Mouse (Mus musculus) liver, embryonic 13.5 days (tissue): ENCODE measurements at regions not wholly inside any gene's neighbourhood (a gene's known extent, or its start where the extent isn't known, plus 50 kb on each side); places are given as distances from the start of the nearest gene placed in this dataset.

Experiments used
- ATAC-seq: fragments of 200-750 bp; cut with Nextera tagmentation; 2 replicates; pipeline ENCODE4 v1.8.0; 2017; ENCODE audit warnings: low read depth, mild to moderate bottlenecking, moderate number of reproducible peaks, moderate library complexity
- DNase-seq: peaks from one replicate; pipeline ENCODE4 v3.0.0; 2022
- H3K27ac ChIP-seq: fragments of 300-500 bp; sonication (generic); 2 replicates; pipeline ENCODE4 v1.5.1; 2015; ENCODE audit warnings: moderate library complexity, mild to moderate bottlenecking, inconsistent platforms
- H3K27me3 ChIP-seq: fragments of 300-500 bp; sonication (generic); 2 replicates; pipeline ENCODE4 v1.6.1; 2015; ENCODE audit warnings: mild to moderate bottlenecking, inconsistent platforms
- H3K36me3 ChIP-seq: fragments of 300-500 bp; sonication (generic); 2 replicates; pipeline ENCODE4 v1.6.1; 2015; ENCODE audit warnings: mild to moderate bottlenecking, inconsistent platforms
- H3K4me1 ChIP-seq: fragments of 300-500 bp; sonication (generic); replicated peaks from 2 replicates; pipeline ENCODE4 v1.6.1; 2015; ENCODE audit warnings: inconsistent platforms
- H3K4me2 ChIP-seq: fragments of 300-500 bp; sonication (generic); 2 replicates; pipeline ENCODE4 v1.6.1; 2015; ENCODE audit warnings: inconsistent platforms, mild to moderate bottlenecking, moderate library complexity
- H3K4me3 ChIP-seq: fragments of 300-500 bp; sonication (generic); replicated peaks from 2 replicates; pipeline ENCODE4 v1.5.1; 2015; ENCODE audit warnings: mild to moderate bottlenecking, inconsistent platforms
- H3K9ac ChIP-seq: fragments of 300-500 bp; sonication (generic); 2 replicates; pipeline ENCODE4 v1.6.1; 2015; ENCODE audit warnings: mild to moderate bottlenecking, inconsistent platforms
- H3K9me3 ChIP-seq: fragments of 300-500 bp; sonication (generic); replicated peaks from 2 replicates; pipeline ENCODE4 v1.6.1; 2016; ENCODE audit warnings: inconsistent platforms
- WGBS: fragments of 180-500 bp; shearing (Covaris S2); methylation state at CpG from one replicate; pipeline ENCODE4 v1.1.7; 2015; ENCODE audit not compliant: insufficient replicate concordance; 5-methylcytosine and 5-hydroxymethylcytosine counted together

- no peak overlapping the region for H3K4me2 ChIP-seq
- no peaks in the 10 kb centered on the region for H3K36me3 ChIP-seq
- peaks cover 7% of the 10 kb centered on the region for H3K9me3 ChIP-seq
- H3K4me3 ChIP-seq = no peak overlapping the region
- DNase-seq (no peak), ATAC-seq (no peak)
- H3K27me3 ChIP-seq = no peaks in the 10 kb centered on the region
- peak overlapping the region; percentile 7; the same call in 1 of the 2 replicates for H3K27ac ChIP-seq
- 74% methylated on average over 3 of the region's 3 CpGs for WGBS
- H3K4me1 ChIP-seq = peaks cover 76% of the 10 kb centered on the region
- H3K9ac ChIP-seq = no peak overlapping the region
Observed at GRCm38 (mm10) chr7:64045292-64045691, 106.6 kb upstream of the Klf13 start.

- H3K4me2 ChIP-seq = no peak overlapping the region
- WGBS = 10% methylated on average over 2 of the region's 2 CpGs
- H3K9ac ChIP-seq = no peak overlapping the region
- H3K36me3 ChIP-seq = no peaks in the 10 kb centered on the region
- H3K9me3 ChIP-seq = peaks cover 7% of the 10 kb centered on the region
- H3K27me3 ChIP-seq = no peaks in the 10 kb centered on the region
- no peak for DNase-seq
- peaks cover 72% of the 10 kb centered on the region for H3K4me1 ChIP-seq
- ATAC-seq = no peak
- no peak overlapping the region for H3K4me3 ChIP-seq
- H3K27ac ChIP-seq = peak overlapping the region; percentile 44; the same call in 1 of the 2 replicates
Observed at GRCm38 (mm10) chr7:64042978-64043377, 104.3 kb upstream of the Klf13 start.

- no peaks in the 10 kb centered on the region for H3K36me3 ChIP-seq
- 84% methylated on average over 7 of the region's 7 CpGs for WGBS
- ATAC-seq = no peak
Observed at GRCm38 (mm10) chr7:64041303-64041702, 102.6 kb upstream of the Klf13 start.

GRCm38 (mm10) chr7:64040026-64040737, 101.5 kb upstream of the Klf13 start:
- H3K9ac ChIP-seq = peak overlapping the region; percentile 47; the same call in 1 of the 2 replicates
- H3K4me1 ChIP-seq = peaks cover 86% of the 10 kb centered on the region
- H3K4me2 ChIP-seq = peak overlapping the region; percentile 50
- peak; percentile 90 for ATAC-seq
- peak; percentile 64 for DNase-seq
- H3K36me3 ChIP-seq = no peaks in the 10 kb centered on the region
- peaks cover 7% of the 10 kb centered on the region for H3K9me3 ChIP-seq
- peak overlapping the region; percentile 82 for H3K27ac ChIP-seq
- H3K4me3 ChIP-seq = no peak overlapping the region
- H3K27me3 ChIP-seq = no peaks in the 10 kb centered on the region
- WGBS = 47% methylated on average over 7 of the region's 7 CpGs

More at GRCm38 (mm10) chr7:64041303-64041702, 102.6 kb upstream of the Klf13 start:
- Histone ChIP-seq H3K9ac (no peak overlapping the region), H3K9me3 (peaks cover 7% of the 10 kb centered on the region), H3K4me3 (no peak overlapping the region), H3K27ac (0 out of 2 replicates have a peak overlapping the region, but pooled peaks have one; percentile 82), H3K4me2 (no peak overlapping the region), H3K4me1 (peaks cover 74% of the 10 kb centered on the region), H3K27me3 (no peaks in the 10 kb centered on the region)
- no peak for DNase-seq

- no peak overlapping the region for H3K4me3 ChIP-seq
- H3K27ac ChIP-seq = peak overlapping the region; percentile 60
- no peaks in the 10 kb centered on the region for H3K27me3 ChIP-seq
- WGBS = 66% methylated on average over 8 of the region's 8 CpGs
- H3K9me3 ChIP-seq = peaks cover 7% of the 10 kb centered on the region
- H3K9ac ChIP-seq = peak overlapping the region; percentile 11; the same call in 1 of the 2 replicates
- DNase-seq (no peak), ATAC-seq (no peak)
- H3K36me3 ChIP-seq = no peaks in the 10 kb centered on the region
- peaks cover 95% of the 10 kb centered on the region for H3K4me1 ChIP-seq
- H3K4me2 ChIP-seq = no peak overlapping the region
Observed at GRCm38 (mm10) chr7:64037701-64038231, 99.1 kb upstream of the Klf13 start.

- no peak for DNase-seq
- no peaks in the 10 kb centered on the region for H3K36me3 ChIP-seq
- H3K27ac ChIP-seq = peak overlapping the region; percentile 60
- H3K4me2 ChIP-seq = no peak overlapping the region
- H3K9me3 ChIP-seq = peaks cover 1% of the 10 kb centered on the region
- peaks cover 90% of the 10 kb centered on the region for H3K4me1 ChIP-seq
- ATAC-seq = peak; percentile 56
- no peak overlapping the region for H3K4me3 ChIP-seq
- WGBS = 56% methylated on average over 7 of the region's 7 CpGs
- no peak overlapping the region for H3K9ac ChIP-seq
- H3K27me3 ChIP-seq = no peaks in the 10 kb centered on the region
Observed at GRCm38 (mm10) chr7:64036154-64036553, 97.4 kb upstream of the Klf13 start.

- WGBS = 29% methylated on average over 8 of the region's 8 CpGs
- ATAC-seq (no peak; the same call in 1 of the 2 replicates), DNase-seq (no peak)
- Histone ChIP-seq H3K4me2 (no peak overlapping the region), H3K9me3 (no peaks in the 10 kb centered on the region), H3K27ac (peak overlapping the region; percentile 60), H3K4me1 (peaks cover 90% of the 10 kb centered on the region), H3K4me3 (no peak overlapping the region), H3K9ac (peak overlapping the region; percentile 44; the same call in 1 of the 2 replicates), H3K36me3 (no peaks in the 10 kb centered on the region), H3K27me3 (no peaks in the 10 kb centered on the region)
Observed at GRCm38 (mm10) chr7:64035025-64035606, 96.4 kb upstream of the Klf13 start.

- ATAC-seq (no peak), DNase-seq (no peak)
- H3K4me2 ChIP-seq = no peak overlapping the region
- H3K4me1 ChIP-seq = peaks cover 90% of the 10 kb centered on the region
- WGBS = 56% methylated on average over 1 of the region's 1 CpGs
- H3K4me3 ChIP-seq = no peak overlapping the region
- peak overlapping the region; percentile 44; the same call in 1 of the 2 replicates for H3K9ac ChIP-seq
- H3K27me3 ChIP-seq = no peaks in the 10 kb centered on the region
- 0 out of 2 replicates have a peak overlapping the region, but pooled peaks have one; percentile 0 for H3K27ac ChIP-seq
- H3K36me3 ChIP-seq = no peaks in the 10 kb centered on the region
- no peaks in the 10 kb centered on the region for H3K9me3 ChIP-seq
Observed at GRCm38 (mm10) chr7:64034493-64034892, 95.8 kb upstream of the Klf13 start.

- no peak overlapping the region for H3K4me3 ChIP-seq
- H3K4me1 ChIP-seq = peaks cover 80% of the 10 kb centered on the region
- no peak overlapping the region for H3K27ac ChIP-seq
- ATAC-seq (no peak), DNase-seq (no peak)
- H3K9me3 ChIP-seq = no peaks in the 10 kb centered on the region
- H3K27me3 ChIP-seq = no peaks in the 10 kb centered on the region
- no peak overlapping the region for H3K9ac ChIP-seq
- H3K36me3 ChIP-seq = no peaks in the 10 kb centered on the region
- 81% methylated on average over 2 of the region's 2 CpGs for WGBS
- no peak overlapping the region for H3K4me2 ChIP-seq
Observed at GRCm38 (mm10) chr7:64033388-64033787, 94.7 kb upstream of the Klf13 start.

GRCm38 (mm10) chr7:64032921-64033354, 94.2 kb upstream of the Klf13 start:
- DNase-seq = no peak
- Histone ChIP-seq H3K4me2 (no peak overlapping the region), H3K4me3 (no peak overlapping the region), H3K27ac (peak overlapping the region; percentile 11), H3K27me3 (no peaks in the 10 kb centered on the region), H3K4me1 (peaks cover 79% of the 10 kb centered on the region), H3K36me3 (no peaks in the 10 kb centered on the region), H3K9me3 (no peaks in the 10 kb centered on the region), H3K9ac (no peak overlapping the region)
- 73% methylated on average over 9 of the region's 9 CpGs for WGBS
- no peak for ATAC-seq

GRCm38 (mm10) chr7:64030650-64031049, 91.9 kb upstream of the Klf13 start:
- no peak overlapping the region for H3K4me2 ChIP-seq
- peak overlapping the region; percentile 56 for H3K27ac ChIP-seq
- peaks cover 71% of the 10 kb centered on the region for H3K4me1 ChIP-seq
- ATAC-seq (peak; percentile 71), DNase-seq (peak; percentile 62)
- no peaks in the 10 kb centered on the region for H3K9me3 ChIP-seq
- H3K36me3 ChIP-seq = no peaks in the 10 kb centered on the region
- WGBS = 32% methylated on average over 2 of the region's 2 CpGs
- peak overlapping the region; percentile 38; the same call in 1 of the 2 replicates for H3K9ac ChIP-seq
- no peak overlapping the region for H3K4me3 ChIP-seq
- no peaks in the 10 kb centered on the region for H3K27me3 ChIP-seq
